Comparison of ENCODE assay signal across 17 mouse cellular contexts in genomic region chr4:53525994-53526393, GRCm38 (mm10).
"Had no signal": no experiment of that assay in that cellular context is flagged by ENCODE, and none has a peak within 500 bp of the region (broad histone marks: within the 10 kb centered on the region; RNA-seq: fewer than 3 reads in every experiment).

No protein-coding gene starts in this region.

- H3K9ac ChIP-seq: liver, embryonic 13.5 days; liver, embryonic 15.5 days; liver, postnatal 0 days; lung, embryonic 15.5 days; midbrain, embryonic 13.5 days; midbrain, embryonic 15.5 days; neural tube, embryonic 13.5 days; neural tube, embryonic 15.5 days had no signal

- ATAC-seq: liver, postnatal 0 days; lung, postnatal 0 days; midbrain, embryonic 13.5 days; midbrain, embryonic 15.5 days had no signal

- H3K9me3 ChIP-seq: liver, embryonic 13.5 days; liver, embryonic 15.5 days; lung, embryonic 15.5 days; midbrain, embryonic 13.5 days; midbrain, embryonic 15.5 days; neural tube, embryonic 13.5 days; neural tube, embryonic 15.5 days had no signal

- H3K27me3 ChIP-seq: liver, embryonic 13.5 days; liver, embryonic 15.5 days; lung, embryonic 15.5 days; midbrain, embryonic 13.5 days; midbrain, embryonic 15.5 days; neural tube, embryonic 13.5 days; neural tube, embryonic 15.5 days had no signal

- H3K27ac ChIP-seq: liver, embryonic 13.5 days; liver, embryonic 15.5 days; lung, embryonic 15.5 days; macrophage; midbrain, embryonic 13.5 days; midbrain, embryonic 15.5 days; neural tube, embryonic 13.5 days; neural tube, embryonic 15.5 days had no signal

- H3K4me1 ChIP-seq: liver, embryonic 15.5 days; lung, embryonic 15.5 days; neural tube, embryonic 15.5 days had no signal

- H3K4me2 ChIP-seq: liver, embryonic 13.5 days; liver, embryonic 15.5 days; lung, embryonic 15.5 days; midbrain, embryonic 11.5 days; midbrain, embryonic 13.5 days; midbrain, embryonic 15.5 days; neural tube, embryonic 13.5 days; neural tube, embryonic 15.5 days had no signal

- H3K36me3 ChIP-seq: liver, embryonic 13.5 days; liver, embryonic 15.5 days; lung, embryonic 15.5 days; midbrain, embryonic 13.5 days; midbrain, embryonic 15.5 days; neural tube, embryonic 13.5 days; neural tube, embryonic 15.5 days had no signal

- H3K4me3 ChIP-seq: liver, embryonic 13.5 days; liver, embryonic 15.5 days; lung, embryonic 15.5 days; midbrain, embryonic 13.5 days; midbrain, embryonic 15.5 days; neural tube, embryonic 13.5 days; neural tube, embryonic 15.5 days had no signal

- DNase-seq: liver, embryonic 13.5 days; liver, postnatal 0 days; lung, adult 2 months; lung, postnatal 14 days; lung, postnatal 36 days; right cerebral cortex, postnatal 14 days; thymus, adult 2 months; thymus, postnatal 25 days had no signal
